Mouse (Mus musculus): ENCODE results near the gene Fam149a.
A peak's percentile ranks its signal among the peaks of the same experiment; 100 is the strongest.
"Not testable (repeated sequence)": the region's sequence is repeated elsewhere in the genome, so short reads cannot be mapped to it uniquely, and the experiment has no call there.

Gene Fam149a

GRCm38 (mm10) chr8:45332685-45333409, 49.2 kb downstream of the Fam149a start, which contains the start of gene Cyp4v3:
Cyp4v3 (minus strand) TSS chr8:45333216.
- DNase-seq (ENCODE audit: low read depth) = peak; percentile 4

GRCm38 (mm10) chr8:45330856-45331255, 51.2 kb downstream of the Fam149a start:
- no peak for DNase-seq (ENCODE audit: low read depth)

- DNase-seq (ENCODE audit: low read depth) = no peak
Observed at GRCm38 (mm10) chr8:45329206-45329980, 52.7 kb downstream of the Fam149a start.

GRCm38 (mm10) chr8:45327076-45327475, 55.0 kb downstream of the Fam149a start:
- not testable (repeated sequence) for DNase-seq (ENCODE audit: low read depth)

GRCm38 (mm10) chr8:45324151-45324550, 57.9 kb downstream of the Fam149a start:
- DNase-seq (ENCODE audit: low read depth) = no peak

- DNase-seq (ENCODE audit: low read depth) = no peak
Observed at GRCm38 (mm10) chr8:45321365-45321764, 60.7 kb downstream of the Fam149a start.

GRCm38 (mm10) chr8:45320930-45321329, 61.2 kb downstream of the Fam149a start:
- DNase-seq (ENCODE audit: low read depth) = no peak

- DNase-seq (ENCODE audit: low read depth) = no peak
Observed at GRCm38 (mm10) chr8:45310967-45311366, 71.1 kb downstream of the Fam149a start.

- no peak for DNase-seq (ENCODE audit: low read depth)
Observed at GRCm38 (mm10) chr8:45308366-45308765, 73.7 kb downstream of the Fam149a start, which contains the start of gene Gm45753. Gm45753 (minus strand) TSS chr8:45308466.

GRCm38 (mm10) chr8:45305479-45305878, 76.6 kb downstream of the Fam149a start:
- DNase-seq (ENCODE audit: low read depth) = no peak

- DNase-seq (ENCODE audit: low read depth) = no peak
Observed at GRCm38 (mm10) chr8:45304354-45304753, 77.7 kb downstream of the Fam149a start.

GRCm38 (mm10) chr8:45302390-45302789, 79.7 kb downstream of the Fam149a start:
- DNase-seq (ENCODE audit: low read depth) = no peak

- DNase-seq (ENCODE audit: low read depth) = no peak
Observed at GRCm38 (mm10) chr8:45295276-45295675, 86.8 kb downstream of the Fam149a start.

GRCm38 (mm10) chr8:45294687-45295086, 87.4 kb downstream of the Fam149a start, which contains the start of gene Klkb1:
Klkb1 (minus strand) TSS chr8:45294859.
- DNase-seq (ENCODE audit: low read depth) = no peak

- DNase-seq (ENCODE audit: low read depth) = no peak
Observed at GRCm38 (mm10) chr8:45291790-45292189, 90.3 kb downstream of the Fam149a start.

Data from c-Kit-positive CD71-positive TER-119-negative erythroid progenitor cells, embryonic 14.5 days (primary cell).